Mouse (Mus musculus) kidney, embryonic 15.5 days (tissue): ENCODE results near the gene Tac1. TPM values are rescaled to one million over a fixed set of nuclear protein-coding genes. Genes with fewer than 3 reads are reported as not detected.
"Not testable (repeated sequence)": the region's sequence is repeated elsewhere in the genome, so short reads cannot be mapped to it uniquely, and the experiment has no call there.

Experiments
- ATAC-seq: fragments of 200-750 bp; cut with Nextera tagmentation; replicated peaks from 2 replicates; pipeline ENCODE4 v1.8.0; 2017; ENCODE audit warnings: moderate TSS enrichment; ENCODE audit not compliant: low FRiP score
- H3K27ac ChIP-seq: fragments of 300-500 bp; sonication (generic); 2 replicates; pipeline ENCODE4 v1.5.1; 2015; ENCODE audit warnings: mild to moderate bottlenecking, inconsistent platforms
- H3K27me3 ChIP-seq: fragments of 300-500 bp; sonication (generic); 2 replicates; pipeline ENCODE4 v1.6.1; 2015; ENCODE audit warnings: inconsistent platforms
- H3K36me3 ChIP-seq: fragments of 300-500 bp; sonication (generic); 2 replicates; pipeline ENCODE4 v1.6.1; 2015; ENCODE audit warnings: inconsistent platforms
- H3K4me1 ChIP-seq: fragments of 300-500 bp; sonication (generic); 2 replicates; pipeline ENCODE4 v1.6.1; 2015; ENCODE audit warnings: inconsistent platforms
- H3K4me2 ChIP-seq: fragments of 300-500 bp; sonication (generic); 2 replicates; pipeline ENCODE4 v1.6.1; 2015; ENCODE audit warnings: moderate library complexity, mild to moderate bottlenecking, inconsistent platforms
- H3K4me3 ChIP-seq: fragments of 300-500 bp; sonication (generic); replicated peaks from 2 replicates; pipeline ENCODE4 v1.5.1; 2015; ENCODE audit warnings: mild to moderate bottlenecking, inconsistent platforms
- H3K9ac ChIP-seq: fragments of 300-500 bp; sonication (generic); 2 replicates; pipeline ENCODE4 v1.6.1; 2015; ENCODE audit warnings: mild to moderate bottlenecking, inconsistent platforms
- H3K9me3 ChIP-seq: fragments of 300-500 bp; sonication (generic); replicated peaks from 2 replicates; pipeline ENCODE4 v1.6.1; 2016; ENCODE audit warnings: inconsistent platforms
- whole genome bisulfite sequencing: fragments of 180-500 bp; shearing (Covaris S2); methylation state at CpG from one replicate; pipeline ENCODE4 v1.1.7; 2015; ENCODE audit warnings: mixed read lengths; 5-methylcytosine and 5-hydroxymethylcytosine counted together
- polyA plus RNA-seq: library from polyadenylated mRNA; unstranded; fragments of >200 nt; fragmentation: Nextera tagmentation; extraction: Ambion mirVana; gene quantifications from 2 replicates; pipeline ENCODE4 v1.2.1, GENCODE M21; 2015

Tac1 gene
- 0.24 and 0.49 TPM in 2 replicates for polyA plus RNA-seq

- H3K4me3 ChIP-seq: peak within 1 kb of the TSS; percentile 35
- peaks cover 19% of the 10 kb centered on the region for H3K4me1 ChIP-seq
- peaks cover 46% of the 10 kb centered on the region for H3K27me3 ChIP-seq
- WGBS: 1% methylated on average over 37 of the region's 37 CpGs
- peak within 1 kb of the TSS; percentile 63 for H3K4me2 ChIP-seq
- no peaks in the 10 kb centered on the region for H3K9me3 ChIP-seq
- H3K27ac ChIP-seq: no peak within 1 kb of the TSS
- no peak within 1 kb of the TSS for H3K9ac ChIP-seq
- H3K36me3 ChIP-seq: no peaks in the 10 kb centered on the region
- ATAC-seq: peak; percentile 67
These were observed at the start of gene Tac1 for GRCm38 (mm10) chr6:7554829-7555391. Gene Tac1 (plus strand): TSS chr6:7554879.

- ATAC-seq, H3K27me3 ChIP-seq, H3K27ac ChIP-seq, H3K9me3 ChIP-seq, H3K9ac ChIP-seq, H3K36me3 ChIP-seq, H3K4me1 ChIP-seq, H3K4me2 ChIP-seq, H3K4me3 ChIP-seq: not testable (repeated sequence)
- 81% methylated on average over 2 of the region's 2 CpGs for WGBS
These were observed 11.2 kb upstream of the Tac1 start for GRCm38 (mm10) chr6:7543511-7543910.

DNA sequence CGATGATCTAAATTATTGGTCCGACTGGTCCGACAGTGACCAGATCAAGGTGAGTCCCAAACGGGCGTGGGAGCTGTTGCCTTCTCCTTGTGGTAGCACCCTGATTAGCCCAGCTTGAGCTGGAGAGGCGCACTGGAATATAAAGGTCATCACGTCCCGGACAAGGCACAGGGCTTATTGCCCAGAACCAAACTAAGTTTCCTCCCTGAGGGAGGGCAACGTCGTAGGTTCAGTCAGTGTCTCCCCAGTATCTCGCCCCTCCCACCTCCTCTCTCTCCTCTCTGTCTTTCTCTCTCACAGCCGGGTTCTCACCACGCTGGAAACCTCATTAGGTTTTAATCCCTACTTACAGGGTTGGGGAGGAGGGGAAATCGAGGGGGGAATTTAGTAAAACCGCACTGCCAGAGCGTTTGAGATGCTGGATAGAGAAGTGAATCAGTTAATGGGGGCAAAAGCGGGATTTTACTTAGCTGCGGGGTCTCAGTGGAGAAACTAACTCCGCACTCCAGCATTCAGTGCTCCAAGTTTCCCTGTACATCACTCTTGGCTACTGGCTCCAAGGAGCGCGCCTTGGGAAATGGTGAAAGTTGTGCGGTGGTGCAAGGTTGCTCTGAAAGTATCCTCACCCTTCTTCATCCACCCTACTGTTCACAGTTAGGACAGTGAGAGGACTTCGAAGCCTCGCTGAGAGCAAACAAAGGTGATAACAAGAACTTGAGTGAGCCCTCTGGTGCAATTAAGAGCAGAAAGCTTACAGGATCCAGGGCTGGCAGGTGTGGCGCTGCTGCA lies 1.2 kb downstream of the Tac1 start:
- WGBS: 3% methylated on average over 25 of the region's 25 CpGs
- Histone ChIP-seq H3K9ac (no peak overlapping the region), H3K4me3 (peak overlapping the region; percentile 35), H3K4me2 (peak overlapping the region; percentile 63), H3K27me3 (peaks cover 46% of the 10 kb centered on the region), H3K27ac (no peak overlapping the region), H3K9me3 (no peaks in the 10 kb centered on the region), H3K36me3 (no peaks in the 10 kb centered on the region), H3K4me1 (peaks cover 19% of the 10 kb centered on the region)
- ATAC-seq: 0 out of 2 replicates have a peak, but pooled peaks have one; percentile 46

DNA sequence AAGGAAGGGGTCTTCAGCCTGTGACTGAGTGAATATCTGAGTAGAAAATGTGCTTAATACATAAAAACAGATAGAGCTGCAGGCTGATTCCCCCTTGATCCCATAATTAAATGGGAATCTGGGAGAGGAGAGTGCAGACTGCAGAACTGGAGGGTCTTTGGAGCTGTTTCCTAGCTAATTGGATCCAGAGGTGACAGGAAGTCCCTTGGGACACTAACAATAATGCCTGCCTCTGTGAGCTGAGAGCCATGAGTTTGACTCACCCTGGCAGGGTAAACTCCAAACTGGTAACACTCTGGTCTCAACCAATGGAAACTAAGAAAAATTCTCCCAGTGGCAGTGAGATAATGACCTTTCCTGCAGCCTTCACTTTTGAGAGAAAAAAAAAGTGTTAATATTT lies 3.5 kb downstream of the Tac1 start:
- Histone ChIP-seq H3K4me1 (peaks cover 19% of the 10 kb centered on the region), H3K9ac (no peak overlapping the region), H3K27ac (no peak overlapping the region), H3K36me3 (no peaks in the 10 kb centered on the region), H3K4me3 (no peak overlapping the region), H3K4me2 (no peak overlapping the region), H3K27me3 (peaks cover 46% of the 10 kb centered on the region), H3K9me3 (no peaks in the 10 kb centered on the region)
- ATAC-seq: no peak

- no peaks in the 10 kb centered on the region for H3K36me3 ChIP-seq
- H3K27me3 ChIP-seq: peaks cover 7% of the 10 kb centered on the region; the same call in 1 of the 2 replicates
- no peaks in the 10 kb centered on the region for H3K9me3 ChIP-seq
- H3K9ac ChIP-seq: no peak overlapping the region
- no peak overlapping the region for H3K4me3 ChIP-seq
- H3K4me2 ChIP-seq: no peak overlapping the region
- no peaks in the 10 kb centered on the region for H3K4me1 ChIP-seq
- no peak overlapping the region for H3K27ac ChIP-seq
- ATAC-seq: no peak
- WGBS: 67% methylated on average over 6 of the region's 6 CpGs
These were observed 7.8 kb downstream of the Tac1 start for GRCm38 (mm10) chr6:7562524-7562923.

DNA sequence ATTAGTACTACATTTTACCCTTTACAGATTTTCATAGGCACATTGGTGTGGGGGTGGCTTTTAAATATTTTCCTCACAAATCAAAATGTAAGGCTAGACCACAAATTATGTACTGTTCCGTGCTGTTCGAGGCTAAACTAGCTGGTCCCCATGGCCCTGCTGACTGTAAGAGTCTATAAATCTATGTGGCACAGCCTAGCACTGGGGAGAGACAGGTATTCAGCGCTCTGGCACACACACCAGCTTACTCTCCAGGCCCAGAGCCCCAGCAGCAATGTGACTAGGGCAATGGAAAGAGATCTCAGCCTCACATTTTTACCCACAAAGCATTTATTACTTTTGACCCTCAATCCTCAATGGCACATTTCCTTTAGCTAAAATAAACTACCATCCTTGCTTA lies 9.9 kb downstream of the Tac1 start:
- no peak overlapping the region for H3K4me2 ChIP-seq
- no peaks in the 10 kb centered on the region for H3K4me1 ChIP-seq
- H3K27me3 ChIP-seq: no peaks in the 10 kb centered on the region
- H3K27ac ChIP-seq: no peak overlapping the region
- H3K36me3 ChIP-seq: no peaks in the 10 kb centered on the region
- 66% methylated on average over 3 of the region's 3 CpGs for WGBS
- H3K9ac ChIP-seq: no peak overlapping the region
- no peak for ATAC-seq
- no peak overlapping the region for H3K4me3 ChIP-seq
- H3K9me3 ChIP-seq: no peaks in the 10 kb centered on the region

DNA sequence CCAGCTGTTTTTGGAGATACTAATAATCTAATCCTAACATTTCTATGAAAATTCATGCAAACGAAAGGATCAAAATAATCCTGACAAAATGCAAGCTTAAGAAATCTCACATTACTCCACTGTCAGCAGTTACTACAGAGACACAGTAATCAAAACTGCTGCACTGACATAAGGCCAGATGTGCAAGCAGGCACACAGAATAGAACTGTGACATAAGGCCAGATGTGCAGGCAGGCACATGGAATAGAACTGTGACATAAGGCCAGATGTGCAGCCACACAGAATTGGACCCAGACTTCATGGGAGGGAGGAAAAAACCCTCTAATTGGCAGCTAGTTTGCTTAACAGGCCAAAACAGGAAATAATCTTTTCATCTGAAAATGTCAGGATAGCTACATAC lies 16.5 kb downstream of the Tac1 start:
- ATAC-seq: no peak
- no peak overlapping the region for H3K9ac ChIP-seq
- H3K9me3 ChIP-seq: no peaks in the 10 kb centered on the region
- H3K36me3 ChIP-seq: no peaks in the 10 kb centered on the region
- H3K27me3 ChIP-seq: no peaks in the 10 kb centered on the region
- WGBS: 79% methylated on average over 1 of the region's 1 CpGs
- H3K27ac ChIP-seq: no peak overlapping the region
- no peak overlapping the region for H3K4me3 ChIP-seq
- no peak overlapping the region for H3K4me2 ChIP-seq
- H3K4me1 ChIP-seq: no peaks in the 10 kb centered on the region

GRCm38 (mm10) chr6:7578031-7578430 lies 23.4 kb downstream of the Tac1 start:
- no peak for ATAC-seq
- no peak overlapping the region for H3K27ac ChIP-seq
- H3K9ac ChIP-seq: no peak overlapping the region
- no peak overlapping the region for H3K4me3 ChIP-seq
- no peaks in the 10 kb centered on the region for H3K9me3 ChIP-seq
- H3K4me2 ChIP-seq: no peak overlapping the region
- no peaks in the 10 kb centered on the region for H3K27me3 ChIP-seq
- no peaks in the 10 kb centered on the region for H3K36me3 ChIP-seq
- no peaks in the 10 kb centered on the region for H3K4me1 ChIP-seq
- WGBS: 50% methylated on average over 1 of the region's 1 CpGs

DNA sequence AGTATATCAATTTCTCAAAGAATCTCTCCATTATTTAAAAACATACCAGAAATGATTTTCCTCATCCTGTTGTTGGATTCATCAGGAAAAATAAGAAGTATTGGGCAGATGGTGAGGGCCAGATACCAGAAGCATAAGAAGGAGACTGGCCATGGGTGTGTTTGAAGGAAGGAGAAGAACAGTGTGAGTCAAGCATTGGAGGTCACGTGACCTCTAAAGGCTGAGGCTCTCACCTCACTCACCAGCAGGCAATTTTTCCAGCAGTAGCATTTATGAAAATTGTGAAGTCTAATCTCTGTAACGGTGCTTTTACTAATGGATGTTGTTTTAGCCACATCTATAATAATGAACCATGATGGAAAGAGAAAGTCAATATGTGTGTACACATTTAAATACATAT lies 39.8 kb downstream of the Tac1 start:
- no peak overlapping the region for H3K27ac ChIP-seq
- no peaks in the 10 kb centered on the region for H3K4me1 ChIP-seq
- no peak for ATAC-seq

GRCm38 (mm10) chr6:7598416-7598815 lies 43.7 kb downstream of the Tac1 start:
- no peak overlapping the region for H3K4me3 ChIP-seq
- H3K27ac ChIP-seq: no peak overlapping the region
- no peaks in the 10 kb centered on the region for H3K4me1 ChIP-seq
- H3K36me3 ChIP-seq: no peaks in the 10 kb centered on the region
- 76% methylated on average over 5 of the region's 5 CpGs for WGBS
- ATAC-seq: no peak
- H3K4me2 ChIP-seq: no peak overlapping the region
- no peaks in the 10 kb centered on the region for H3K27me3 ChIP-seq
- no peak overlapping the region for H3K9ac ChIP-seq
- H3K9me3 ChIP-seq: no peaks in the 10 kb centered on the region

More for the DNA sequence above, 39.8 kb downstream of the Tac1 start:
- WGBS: 86% methylated on average over 2 of the region's 2 CpGs
- H3K9ac ChIP-seq: no peak overlapping the region
- no peak overlapping the region for H3K4me3 ChIP-seq
- H3K36me3 ChIP-seq: no peaks in the 10 kb centered on the region
- no peak overlapping the region for H3K4me2 ChIP-seq
- no peaks in the 10 kb centered on the region for H3K27me3 ChIP-seq
- no peaks in the 10 kb centered on the region for H3K9me3 ChIP-seq

DNA sequence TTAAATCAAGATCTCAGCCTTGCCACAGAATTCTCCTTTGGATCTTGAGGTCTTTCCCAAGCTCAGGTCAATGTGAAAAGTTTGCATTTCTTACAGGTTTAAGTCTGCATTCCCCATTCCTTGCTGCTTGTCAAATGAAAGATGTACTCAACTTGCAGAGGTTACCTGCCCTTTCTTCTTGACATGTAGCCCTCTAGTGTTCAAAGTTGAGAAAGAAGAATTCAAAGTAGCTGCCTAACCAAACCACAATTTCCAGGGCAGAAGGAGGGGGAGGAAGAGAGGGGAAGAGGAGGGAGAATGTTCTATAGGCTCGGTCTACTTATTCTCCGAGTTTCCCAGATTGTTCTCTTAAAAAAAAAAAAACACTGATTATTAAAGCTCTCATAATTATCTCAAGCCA lies 45.5 kb downstream of the Tac1 start:
- Histone ChIP-seq H3K4me1 (no peaks in the 10 kb centered on the region), H3K4me2 (no peak overlapping the region), H3K4me3 (no peak overlapping the region), H3K27ac (no peak overlapping the region), H3K9me3 (no peaks in the 10 kb centered on the region), H3K9ac (no peak overlapping the region), H3K36me3 (no peaks in the 10 kb centered on the region), H3K27me3 (no peaks in the 10 kb centered on the region)
- 60% methylated on average over 2 of the region's 2 CpGs for WGBS
- no peak for ATAC-seq

DNA sequence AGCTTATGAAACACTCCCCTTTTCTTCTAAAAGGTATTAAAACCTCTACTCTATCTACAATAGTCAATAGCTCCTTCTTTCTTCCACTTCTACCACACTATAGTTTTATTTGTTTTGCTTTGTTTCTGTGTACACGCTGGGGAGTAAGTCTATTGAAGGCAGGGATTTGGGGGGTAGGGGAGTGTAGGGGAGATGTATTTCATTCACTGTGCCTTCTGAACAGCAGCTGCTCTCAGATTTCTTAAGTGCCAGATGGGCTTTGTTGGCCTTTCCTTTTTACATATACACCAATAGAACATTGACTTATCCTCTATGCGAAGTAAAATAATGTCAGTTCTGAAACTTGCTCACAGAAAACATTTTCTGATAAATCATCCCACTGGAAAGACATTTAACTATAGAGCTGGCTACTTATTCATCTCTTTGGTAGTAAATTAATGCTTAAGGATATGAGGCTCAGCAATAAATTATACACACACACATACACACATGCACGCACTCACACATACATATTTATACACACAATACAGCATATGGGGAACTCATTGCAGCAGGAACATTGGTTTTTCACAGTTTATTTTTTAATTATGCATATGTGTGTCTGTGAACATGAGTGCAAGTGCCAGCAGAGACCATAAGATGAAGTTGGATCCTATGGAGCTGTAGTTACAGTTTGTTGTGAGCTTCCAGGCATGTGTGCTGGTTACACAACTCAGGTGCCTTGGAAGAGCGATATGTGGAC lies 46.8 kb downstream of the Tac1 start:
- Histone ChIP-seq H3K27me3 (no peaks in the 10 kb centered on the region), H3K36me3 (no peaks in the 10 kb centered on the region), H3K9me3 (no peaks in the 10 kb centered on the region), H3K4me3 (no peak overlapping the region), H3K9ac (no peak overlapping the region), H3K27ac (no peak overlapping the region), H3K4me2 (no peak overlapping the region), H3K4me1 (no peaks in the 10 kb centered on the region)
- ATAC-seq: no peak
- 73% methylated on average over 4 of the region's 4 CpGs for WGBS
